21 mouse cellular contexts compared by ENCODE assay signal in genomic region chr10:123101303-123101702, GRCm38 (mm10).
"Had no signal": no experiment of that assay in that cellular context is flagged by ENCODE, and none has a peak within 500 bp of the region (broad histone marks: within the 10 kb centered on the region; RNA-seq: fewer than 3 reads in every experiment).

No protein-coding gene starts in this region.

- H3K36me3 ChIP-seq: kidney, embryonic 15.5 days; liver, embryonic 13.5 days; neural tube, embryonic 12.5 days; neural tube, embryonic 15.5 days; stomach, embryonic 15.5 days had no signal

- H3K27me3 ChIP-seq: kidney, embryonic 15.5 days; liver, embryonic 13.5 days; neural tube, embryonic 12.5 days; neural tube, embryonic 15.5 days; stomach, embryonic 15.5 days had no signal

- H3K4me2 ChIP-seq: kidney, embryonic 15.5 days; liver, embryonic 13.5 days; lung, embryonic 14.5 days; midbrain, embryonic 11.5 days; neural tube, embryonic 12.5 days; neural tube, embryonic 15.5 days; stomach, embryonic 15.5 days had no signal

- H3K4me3 ChIP-seq: kidney, embryonic 15.5 days; left cerebral cortex, adult 2 months; liver, embryonic 13.5 days; neural tube, embryonic 12.5 days; neural tube, embryonic 15.5 days; stomach, embryonic 15.5 days had no signal

- H3K9ac ChIP-seq: kidney, embryonic 15.5 days; liver, embryonic 13.5 days; lung, embryonic 14.5 days; neural tube, embryonic 12.5 days; neural tube, embryonic 15.5 days; stomach, embryonic 15.5 days had no signal

- ATAC-seq: lung, postnatal 0 days had no signal

- DNase-seq: kidney, adult 11 months; kidney, adult 8-10 months; kidney, postnatal 10 days; kidney, postnatal 36 days; layer of hippocampus, postnatal 36 days; liver, embryonic 13.5 days; lung, embryonic 14.5 days; midbrain, embryonic 14.5 days; right cerebral cortex, adult 18-20 months; right cerebral cortex, postnatal 14 days; right cerebral cortex, postnatal 4 days; spleen, adult 18-20 months; thymus, adult 2 months; thymus, postnatal 25 days had no signal

- H3K4me1 ChIP-seq: liver, embryonic 13.5 days; neural tube, embryonic 12.5 days; neural tube, embryonic 15.5 days; stomach, embryonic 15.5 days had no signal

- H3K9me3 ChIP-seq: kidney, embryonic 15.5 days; liver, embryonic 13.5 days; neural tube, embryonic 12.5 days; neural tube, embryonic 15.5 days; stomach, embryonic 15.5 days had no signal

- H3K27ac ChIP-seq: kidney, embryonic 15.5 days; left cerebral cortex, adult 2 months; liver, embryonic 13.5 days; neural tube, embryonic 12.5 days; neural tube, embryonic 15.5 days; stomach, embryonic 15.5 days had no signal
